Mouse (Mus musculus): ENCODE data around the gene Ccng1. TPM values are rescaled to one million over a fixed set of nuclear protein-coding genes. Genes with fewer than 3 reads are reported as not detected.
A peak's percentile ranks its signal among the peaks of the same experiment; 100 is the strongest.
"Not testable (repeated sequence)": the region's sequence is repeated elsewhere in the genome, so short reads cannot be mapped to it uniquely, and the experiment has no call there.

Gene Ccng1
- total and polyA plus RNA-seq, 2 experiments from 2014 or later: 28.6 to 54.2 TPM

- peaks cover 8% of the 10 kb centered on the region; the same call in 1 of the 2 replicates for H3K4me1 ChIP-seq (ENCODE audit: insufficient read depth)
- H3K27ac ChIP-seq (ENCODE audit: low read depth, low read length): no peak overlapping the region
- DNase-seq: no peak
- peak; percentile 2; the same call in 1 of the 2 replicates for ATAC-seq
- peak overlapping the region; percentile 90 for H3K4me3 ChIP-seq (ENCODE audit: low read depth, low read length)
- no peaks in the 10 kb centered on the region for H3K9me3 ChIP-seq (ENCODE audit: low read length)
- WGBS: under 1% methylated on average over 14 of the region's 14 CpGs
- peak overlapping the region; percentile 68 for H3K4me2 ChIP-seq (ENCODE audit: low read depth)
- no peak for TF ChIP-seq CTCF (IDR thresholded peaks at IDR 0.05; ENCODE audit: low read depth)
- H3K36me3 ChIP-seq (ENCODE audit: insufficient read depth): peaks cover 16% of the 10 kb centered on the region
- H3K27me3 ChIP-seq (ENCODE audit: insufficient read depth, low read length): no peaks in the 10 kb centered on the region
- no peak overlapping the region for H3K9ac ChIP-seq
Measured at GRCm38 (mm10) chr11:40732997-40733338, 22.1 kb downstream of the Ccng1 start.

DNA sequence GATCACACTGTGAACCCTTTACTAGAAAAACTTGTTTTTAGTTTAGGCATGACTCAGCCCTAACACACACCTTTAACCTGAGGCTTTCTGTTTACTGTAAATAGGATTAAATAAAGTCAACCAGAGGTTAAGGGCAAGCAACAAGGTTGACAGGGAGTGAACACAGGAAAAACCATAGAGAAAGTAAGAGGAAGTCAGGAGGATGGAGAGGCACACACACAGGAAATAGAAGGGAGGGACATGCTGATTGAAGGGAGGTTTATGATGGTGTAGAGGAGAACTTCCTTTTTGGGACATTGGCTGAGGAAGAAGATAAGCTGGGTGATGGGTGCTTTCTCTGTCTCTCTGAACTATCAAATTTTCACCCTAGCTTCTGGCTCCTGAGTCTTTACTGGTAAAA, 36.8 kb downstream of the Ccng1 start:
- H3K9ac ChIP-seq: no peak overlapping the region
- no peaks in the 10 kb centered on the region for H3K9me3 ChIP-seq (ENCODE audit: low read length)
- no peak for TF ChIP-seq CTCF (IDR thresholded peaks at IDR 0.05; ENCODE audit: low read depth)
- no peaks in the 10 kb centered on the region; the same call in 1 of the 2 replicates for H3K36me3 ChIP-seq (ENCODE audit: insufficient read depth)
- no peaks in the 10 kb centered on the region for H3K27me3 ChIP-seq (ENCODE audit: insufficient read depth, low read length)
- no peak overlapping the region for H3K4me2 ChIP-seq (ENCODE audit: low read depth)
- H3K27ac ChIP-seq (ENCODE audit: low read depth, low read length): no peak overlapping the region
- DNase-seq: no peak
- no peak for ATAC-seq
- no peaks in the 10 kb centered on the region for H3K4me1 ChIP-seq (ENCODE audit: insufficient read depth)
- H3K4me3 ChIP-seq (ENCODE audit: low read depth, low read length): no peak overlapping the region

DNA sequence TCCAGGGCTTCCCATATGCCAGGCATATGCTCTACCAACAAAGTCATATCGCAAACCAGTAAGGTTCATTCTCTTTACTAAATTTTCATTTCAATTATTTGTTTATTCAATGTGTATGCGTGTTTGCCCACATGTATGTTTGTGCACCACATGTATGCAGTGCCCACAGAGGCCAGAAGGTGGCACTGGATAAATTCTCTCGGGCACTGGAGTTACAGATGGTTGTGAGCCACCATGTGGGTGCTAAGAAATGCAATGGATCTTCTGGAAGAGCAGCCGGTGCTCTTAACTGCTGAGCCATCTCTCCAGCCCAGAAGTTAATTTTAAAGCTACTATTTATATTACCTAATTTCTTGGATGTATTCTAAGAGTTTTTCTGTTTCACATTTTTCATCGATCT, 39.6 kb downstream of the Ccng1 start:
- TF ChIP-seq CTCF (IDR thresholded peaks at IDR 0.05; ENCODE audit: low read depth): peak; percentile 45
- Histone ChIP-seq H3K9ac (no peak overlapping the region), H3K27ac (ENCODE audit: low read depth, low read length) (no peak overlapping the region), H3K4me3 (ENCODE audit: low read depth, low read length) (no peak overlapping the region), H3K9me3 (ENCODE audit: low read length) (no peaks in the 10 kb centered on the region), H3K36me3 (ENCODE audit: insufficient read depth) (no peaks in the 10 kb centered on the region), H3K27me3 (ENCODE audit: insufficient read depth, low read length) (no peaks in the 10 kb centered on the region), H3K4me1 (ENCODE audit: insufficient read depth) (no peaks in the 10 kb centered on the region), H3K4me2 (ENCODE audit: low read depth) (no peak overlapping the region)
- ATAC-seq: peak; percentile 48; the same call in 1 of the 2 replicates
- DNase-seq: peak; percentile 33
- 90% methylated on average over 5 of the region's 5 CpGs for WGBS

- Histone ChIP-seq H3K36me3 (ENCODE audit: insufficient read depth) (no peaks in the 10 kb centered on the region), H3K27me3 (ENCODE audit: insufficient read depth, low read length) (no peaks in the 10 kb centered on the region), H3K9me3 (ENCODE audit: low read length) (no peaks in the 10 kb centered on the region), H3K9ac (no peak overlapping the region), H3K27ac (ENCODE audit: low read depth, low read length) (no peak overlapping the region), H3K4me3 (ENCODE audit: low read depth, low read length) (no peak overlapping the region), H3K4me1 (ENCODE audit: insufficient read depth) (no peaks in the 10 kb centered on the region), H3K4me2 (ENCODE audit: low read depth) (no peak overlapping the region)
- DNase-seq (no peak), ATAC-seq (no peak)
- no peak for TF ChIP-seq CTCF (IDR thresholded peaks at IDR 0.05; ENCODE audit: low read depth)
- 70% methylated on average over 8 of the region's 8 CpGs for WGBS
Measured at GRCm38 (mm10) chr11:40713858-40714257, 41.3 kb downstream of the Ccng1 start.

DNA sequence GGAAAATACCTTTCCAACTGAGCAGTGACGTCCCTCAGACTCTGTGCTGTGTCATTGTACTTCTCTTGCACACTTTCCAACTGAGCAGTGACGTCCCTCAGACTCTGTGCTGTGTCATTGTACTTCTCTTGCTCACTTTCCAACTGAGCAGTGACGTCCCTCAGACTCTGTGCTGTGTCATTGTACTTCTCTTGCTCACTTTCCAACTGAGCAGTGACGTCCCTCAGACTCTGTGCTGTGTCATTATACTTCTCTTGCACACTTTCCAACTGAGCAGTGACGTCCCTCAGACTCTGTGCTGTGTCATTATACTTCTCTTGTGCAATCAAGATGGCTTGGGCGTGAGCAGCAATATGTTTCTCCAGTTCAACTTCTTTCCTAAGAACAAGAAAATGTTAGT, 45.2 kb downstream of the Ccng1 start:
- not testable (repeated sequence) for H3K27ac ChIP-seq (ENCODE audit: low read depth, low read length); H3K4me2 ChIP-seq (ENCODE audit: low read depth); H3K4me3 ChIP-seq (ENCODE audit: low read depth, low read length); H3K36me3 ChIP-seq (ENCODE audit: insufficient read depth); H3K9me3 ChIP-seq (ENCODE audit: low read length); H3K27me3 ChIP-seq (ENCODE audit: insufficient read depth, low read length); H3K9ac ChIP-seq; H3K4me1 ChIP-seq (ENCODE audit: insufficient read depth); DNase-seq; ATAC-seq
- 85% methylated on average over 6 of the region's 6 CpGs for WGBS

Other genes with a start within 250 kb of the Ccng1 start
- 59.6 and 71.1 TPM in 2 replicates for gene Mat2b, start 60.1 kb downstream of the Ccng1 start, total RNA-seq (2014; rRNA removed)
- gene Mat2b, start 60.1 kb downstream of the Ccng1 start, polyA plus RNA-seq (2015; fragmentation: Nextera tagmentation; extraction: Ambion mirVana): 61.6 and 70.4 TPM in 2 replicates
- 3.0 and 6.4 TPM in 2 replicates for gene Hmmr, start 21.9 kb downstream of the Ccng1 start, total RNA-seq (2014; rRNA removed)
- gene Hmmr, start 21.9 kb downstream of the Ccng1 start, polyA plus RNA-seq (2015; fragmentation: Nextera tagmentation; extraction: Ambion mirVana): 4.3 and 4.6 TPM in 2 replicates
- 29.0 and 29.5 TPM in 2 replicates for gene Nudcd2, start 21.6 kb downstream of the Ccng1 start, total RNA-seq (2014; rRNA removed)
- 50.5 and 56.3 TPM in 2 replicates for gene Nudcd2, start 21.6 kb downstream of the Ccng1 start, polyA plus RNA-seq (2015; fragmentation: Nextera tagmentation; extraction: Ambion mirVana)